Mouse (Mus musculus): ENCODE measurements around the gene Ctc1. TPM values are rescaled to one million over a fixed set of nuclear protein-coding genes. Genes with fewer than 3 reads are reported as not detected.

The Ctc1 gene
- polyA plus RNA-seq, 1 experiment from 2014 or later: 82.4 TPM

DNA sequence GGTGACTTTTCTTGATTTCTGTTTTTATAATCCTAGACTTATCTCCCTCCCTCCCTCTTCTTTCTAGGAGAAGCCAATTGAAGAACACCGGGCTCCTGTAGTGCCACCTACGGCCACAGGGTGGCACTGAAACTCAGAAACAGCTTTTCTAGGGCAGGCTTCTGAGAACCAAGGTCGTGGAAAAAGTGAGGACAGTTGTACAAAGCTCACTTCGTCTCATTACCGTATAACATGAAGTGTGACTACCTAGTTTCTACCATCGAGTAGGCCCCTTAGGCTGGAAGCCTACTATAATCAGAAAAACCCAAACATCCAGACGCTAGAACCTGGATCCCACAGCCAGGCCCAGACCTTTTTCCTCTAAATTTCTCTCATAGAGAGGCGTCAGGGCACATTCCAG is 51.2 kb downstream of the Ctc1 start:
- peak; percentile 86 for DNase-seq (ENCODE audit: low spot score)
- peak overlapping the region; percentile 59 for H3K4me3 ChIP-seq
- H3K36me3 ChIP-seq: no peaks in the 10 kb centered on the region
- no peaks in the 10 kb centered on the region for H3K9me3 ChIP-seq (replicated peaks)
- WGBS: 10% methylated on average over 8 of the region's 8 CpGs
- no peak overlapping the region; the same call in 1 of the 2 replicates for H3K27ac ChIP-seq (replicated peaks)
- H3K27me3 ChIP-seq (ENCODE audit: low read depth, poor library complexity, severe bottlenecking): peaks cover 9% of the 10 kb centered on the region; the same call in 1 of the 2 replicates
- peaks cover 53% of the 10 kb centered on the region for H3K4me1 ChIP-seq

DNA sequence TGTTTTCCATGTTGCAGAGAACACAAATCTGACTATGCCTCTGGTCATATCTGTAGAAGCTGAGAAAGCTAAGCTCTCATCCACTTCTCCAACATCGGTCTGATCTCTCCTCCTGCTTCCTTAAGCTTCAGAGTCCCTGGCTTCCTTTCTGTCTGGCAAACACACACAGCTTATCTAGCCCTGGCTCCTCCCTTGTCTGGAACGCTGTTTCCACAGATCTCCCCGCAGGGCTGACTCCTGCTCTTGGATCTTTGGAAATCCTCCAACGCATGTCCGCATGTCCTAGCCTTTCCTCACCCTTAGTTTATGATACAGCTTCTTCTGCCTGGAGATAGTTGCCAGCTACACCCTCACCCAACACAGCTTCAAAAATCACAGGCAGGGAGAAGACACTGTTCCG is 51.9 kb downstream of the Ctc1 start:
- no peak for DNase-seq (ENCODE audit: low spot score)
- Histone ChIP-seq H3K4me3 (no peak overlapping the region), H3K36me3 (no peaks in the 10 kb centered on the region), H3K9me3 (replicated peaks) (no peaks in the 10 kb centered on the region), H3K27me3 (ENCODE audit: low read depth, poor library complexity, severe bottlenecking) (peaks cover 9% of the 10 kb centered on the region; the same call in 1 of the 2 replicates), H3K27ac (replicated peaks) (no peak overlapping the region), H3K4me1 (peaks cover 59% of the 10 kb centered on the region)
- 63% methylated on average over 6 of the region's 6 CpGs for WGBS

DNA sequence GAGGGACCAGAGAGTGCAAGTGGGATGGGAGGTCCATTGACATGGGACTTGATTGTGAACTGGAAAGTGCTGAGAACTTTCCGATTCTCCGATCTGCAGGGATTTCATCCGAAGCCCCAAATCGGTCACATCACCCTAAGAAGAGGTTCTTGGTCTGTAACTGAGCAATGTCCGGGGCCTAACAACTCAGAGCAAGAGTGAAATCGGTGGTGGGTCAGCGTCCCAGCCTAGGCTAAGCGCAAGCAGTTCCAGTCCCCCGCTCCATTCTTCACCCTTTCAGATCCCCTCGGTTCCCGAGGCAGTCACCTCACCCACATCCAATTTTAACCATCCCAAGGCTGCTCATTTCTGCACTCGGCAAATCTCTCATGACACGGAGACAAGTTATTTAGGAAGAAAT is 54.4 kb downstream of the Ctc1 start:
- Histone ChIP-seq H3K27ac (replicated peaks) (peak overlapping the region; percentile 97), H3K4me3 (peak overlapping the region; percentile 69), H3K9me3 (replicated peaks) (no peaks in the 10 kb centered on the region), H3K4me1 (peaks cover 59% of the 10 kb centered on the region), H3K36me3 (no peaks in the 10 kb centered on the region), H3K27me3 (ENCODE audit: low read depth, poor library complexity, severe bottlenecking) (peaks cover 9% of the 10 kb centered on the region; the same call in 1 of the 2 replicates)
- 1% methylated on average over 13 of the region's 13 CpGs for WGBS
- no peak for DNase-seq (ENCODE audit: low spot score)

DNA sequence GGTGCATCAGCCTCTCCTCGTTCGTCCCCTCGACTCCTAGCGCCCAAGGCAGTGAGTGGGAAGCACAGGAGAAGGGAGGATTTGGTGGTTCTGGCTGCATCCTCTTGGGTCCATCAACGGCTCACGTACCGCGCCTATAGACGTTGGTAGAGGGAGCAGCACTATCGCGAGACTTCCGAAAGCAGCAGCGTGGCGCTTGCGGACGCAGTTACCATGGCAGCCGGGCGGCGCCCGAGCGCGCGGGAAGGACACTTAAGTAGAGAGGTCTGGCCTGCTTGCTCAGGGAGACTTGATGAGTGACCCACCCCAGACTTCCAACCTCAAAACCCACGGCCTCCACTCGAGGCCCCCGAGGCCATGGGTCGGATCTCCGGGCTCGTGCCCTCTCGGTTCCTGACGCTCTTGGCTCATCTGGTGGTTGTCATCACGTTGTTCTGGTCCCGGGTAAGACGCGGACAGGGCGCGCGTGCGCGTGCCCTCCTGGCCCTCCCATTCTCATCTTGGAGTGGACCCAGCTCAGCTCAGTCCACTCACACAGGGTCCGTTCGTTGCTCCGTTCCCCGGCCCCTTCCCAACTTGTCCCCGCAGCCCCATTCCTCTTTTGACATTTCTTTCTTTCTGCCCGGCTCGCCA is 55.0 kb downstream of the Ctc1 start, which contains the start of gene Tmem107:
Tmem107 (plus strand) TSS at position 217 of the 633 bp plus-strand sequence.
- peak within 1 kb of the TSS; percentile 69 for H3K4me3 ChIP-seq
- no peaks in the 10 kb centered on the region for H3K36me3 ChIP-seq
- peak within 1 kb of the TSS; percentile 97 for H3K27ac ChIP-seq (replicated peaks)
- peaks cover 59% of the 10 kb centered on the region for H3K4me1 ChIP-seq
- peak; percentile 96 for DNase-seq (ENCODE audit: low spot score)
- no peaks in the 10 kb centered on the region for H3K9me3 ChIP-seq (replicated peaks)
- peaks cover 6% of the 10 kb centered on the region; the same call in 1 of the 2 replicates for H3K27me3 ChIP-seq (ENCODE audit: low read depth, poor library complexity, severe bottlenecking)
- WGBS: under 1% methylated on average over 47 of the region's 47 CpGs

DNA sequence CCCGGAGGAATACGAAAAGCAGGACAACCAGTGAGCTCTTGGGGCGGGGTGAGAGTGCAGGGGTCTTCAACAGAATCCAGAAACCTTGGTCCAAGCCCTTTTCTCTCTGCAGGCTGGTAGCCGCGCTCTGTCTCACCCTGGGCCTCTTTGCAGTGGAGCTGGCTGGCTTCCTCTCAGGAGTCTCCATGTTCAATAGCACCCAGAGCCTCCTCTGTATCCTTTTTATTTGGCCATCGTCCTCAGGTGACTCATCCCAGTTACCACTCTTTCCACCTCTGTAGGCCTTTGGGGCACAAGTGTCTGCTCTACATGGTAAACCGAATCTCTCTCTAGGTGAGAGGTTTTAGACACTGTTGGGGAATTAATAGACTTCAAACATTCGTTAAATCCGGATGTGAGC is 55.6 kb downstream of the Ctc1 start:
- H3K9me3 ChIP-seq (replicated peaks): no peaks in the 10 kb centered on the region
- H3K36me3 ChIP-seq: no peaks in the 10 kb centered on the region
- H3K27me3 ChIP-seq (ENCODE audit: low read depth, poor library complexity, severe bottlenecking): peaks cover 4% of the 10 kb centered on the region; the same call in 1 of the 2 replicates
- no peak for DNase-seq (ENCODE audit: low spot score)
- H3K27ac ChIP-seq (replicated peaks): peak overlapping the region; percentile 97
- H3K4me1 ChIP-seq: peaks cover 53% of the 10 kb centered on the region
- 22% methylated on average over 9 of the region's 9 CpGs for WGBS
- peak overlapping the region; percentile 69 for H3K4me3 ChIP-seq

DNA sequence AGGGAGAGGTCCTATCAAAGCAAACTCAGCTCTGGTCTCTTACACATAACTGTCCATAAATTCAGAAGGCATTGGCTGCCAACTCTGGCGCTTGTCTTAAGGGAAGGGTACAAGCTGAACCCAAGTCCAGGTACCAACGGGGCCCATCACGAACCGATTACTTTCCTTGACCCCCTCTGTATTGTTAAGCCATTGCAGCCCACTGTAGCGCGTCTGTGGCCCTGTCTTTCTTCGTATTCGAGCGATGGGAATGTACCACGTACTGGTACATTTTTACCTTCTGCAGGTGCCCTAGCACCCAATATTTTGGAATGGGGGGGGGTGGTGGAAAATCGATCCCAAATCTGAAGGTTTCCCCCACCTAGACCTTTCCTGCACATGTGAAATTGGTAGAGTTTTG is 56.5 kb downstream of the Ctc1 start:
- H3K9me3 ChIP-seq (replicated peaks): no peaks in the 10 kb centered on the region
- 84% methylated on average over 11 of the region's 11 CpGs for WGBS
- DNase-seq (ENCODE audit: low spot score): no peak
- no peaks in the 10 kb centered on the region for H3K36me3 ChIP-seq
- H3K27ac ChIP-seq (replicated peaks): peak overlapping the region; percentile 98
- peaks cover 4% of the 10 kb centered on the region; the same call in 1 of the 2 replicates for H3K27me3 ChIP-seq (ENCODE audit: low read depth, poor library complexity, severe bottlenecking)
- H3K4me3 ChIP-seq: peak overlapping the region; percentile 69
- H3K4me1 ChIP-seq: peaks cover 44% of the 10 kb centered on the region

DNA sequence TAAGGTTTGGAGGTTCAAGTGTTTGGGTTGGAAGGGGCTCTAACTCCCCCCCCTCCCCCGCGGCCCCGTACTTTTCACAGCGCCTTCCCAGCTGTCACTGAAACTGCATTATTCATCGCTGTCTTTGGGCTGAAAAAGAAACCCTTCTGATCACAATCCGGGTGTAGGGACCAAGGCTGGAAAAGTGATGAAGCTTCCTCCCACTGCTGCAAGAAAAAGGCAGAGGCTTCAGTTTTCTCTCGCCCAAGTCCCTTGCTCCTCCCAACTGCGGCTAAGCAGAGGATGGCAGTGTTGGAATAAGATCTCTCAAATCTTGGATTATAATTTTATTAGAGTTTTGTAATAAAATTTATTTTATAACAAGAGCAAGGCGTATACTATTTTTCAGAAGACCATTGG is 57.0 kb downstream of the Ctc1 start:
- peak overlapping the region; percentile 98 for H3K27ac ChIP-seq (replicated peaks)
- no peaks in the 10 kb centered on the region for H3K9me3 ChIP-seq (replicated peaks)
- peaks cover 44% of the 10 kb centered on the region for H3K4me1 ChIP-seq
- DNase-seq (ENCODE audit: low spot score): no peak
- WGBS: 14% methylated on average over 9 of the region's 9 CpGs
- peaks cover 2% of the 10 kb centered on the region; the same call in 1 of the 2 replicates for H3K27me3 ChIP-seq (ENCODE audit: low read depth, poor library complexity, severe bottlenecking)
- H3K4me3 ChIP-seq: peak overlapping the region; percentile 69
- H3K36me3 ChIP-seq: no peaks in the 10 kb centered on the region

DNA sequence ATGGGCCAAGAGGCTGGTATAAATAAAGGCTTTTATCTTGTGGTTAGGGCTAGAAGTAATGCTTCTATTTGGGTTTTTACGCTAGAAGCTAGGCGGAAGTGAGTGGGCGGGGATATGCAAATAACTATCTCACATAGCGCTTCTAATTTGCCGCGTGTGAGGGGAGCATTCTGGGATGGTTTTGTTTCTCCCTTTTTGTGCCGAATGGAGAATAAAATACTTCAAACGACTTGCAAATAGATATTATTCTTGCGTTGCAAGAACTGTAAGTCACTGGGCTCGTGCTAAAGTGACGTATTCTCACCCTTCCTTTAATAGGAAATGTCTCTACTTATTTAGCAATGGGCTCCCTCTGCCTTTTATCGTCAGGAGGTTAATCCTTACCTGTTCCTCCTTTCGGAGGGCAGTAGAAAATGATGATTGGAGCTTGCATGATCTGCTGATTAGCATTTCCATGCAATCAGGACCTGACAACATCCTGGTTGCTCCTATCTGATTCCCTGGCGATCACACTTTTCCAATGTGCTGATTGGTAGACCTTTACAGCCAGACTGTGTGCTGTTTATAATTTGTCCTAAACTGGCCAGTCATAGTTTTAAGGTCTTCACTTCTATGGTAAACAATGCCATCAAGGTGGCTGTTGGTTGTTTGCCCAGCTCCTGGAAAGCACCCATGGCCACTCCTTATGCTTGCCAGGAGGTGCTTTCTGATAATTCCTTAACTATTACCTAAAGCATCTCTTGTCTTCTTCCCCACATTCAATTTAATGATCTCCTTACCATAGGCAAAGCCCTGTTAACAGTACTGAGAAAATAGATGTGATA is 57.6 kb downstream of the Ctc1 start:
- peak; percentile 84 for DNase-seq (ENCODE audit: low spot score)
- Histone ChIP-seq H3K36me3 (no peaks in the 10 kb centered on the region), H3K27ac (replicated peaks) (peak overlapping the region; percentile 98), H3K9me3 (replicated peaks) (no peaks in the 10 kb centered on the region), H3K4me1 (peaks cover 44% of the 10 kb centered on the region), H3K27me3 (ENCODE audit: low read depth, poor library complexity, severe bottlenecking) (no peaks in the 10 kb centered on the region), H3K4me3 (peak overlapping the region; percentile 69)
- under 1% methylated on average over 14 of the region's 14 CpGs for WGBS

DNA sequence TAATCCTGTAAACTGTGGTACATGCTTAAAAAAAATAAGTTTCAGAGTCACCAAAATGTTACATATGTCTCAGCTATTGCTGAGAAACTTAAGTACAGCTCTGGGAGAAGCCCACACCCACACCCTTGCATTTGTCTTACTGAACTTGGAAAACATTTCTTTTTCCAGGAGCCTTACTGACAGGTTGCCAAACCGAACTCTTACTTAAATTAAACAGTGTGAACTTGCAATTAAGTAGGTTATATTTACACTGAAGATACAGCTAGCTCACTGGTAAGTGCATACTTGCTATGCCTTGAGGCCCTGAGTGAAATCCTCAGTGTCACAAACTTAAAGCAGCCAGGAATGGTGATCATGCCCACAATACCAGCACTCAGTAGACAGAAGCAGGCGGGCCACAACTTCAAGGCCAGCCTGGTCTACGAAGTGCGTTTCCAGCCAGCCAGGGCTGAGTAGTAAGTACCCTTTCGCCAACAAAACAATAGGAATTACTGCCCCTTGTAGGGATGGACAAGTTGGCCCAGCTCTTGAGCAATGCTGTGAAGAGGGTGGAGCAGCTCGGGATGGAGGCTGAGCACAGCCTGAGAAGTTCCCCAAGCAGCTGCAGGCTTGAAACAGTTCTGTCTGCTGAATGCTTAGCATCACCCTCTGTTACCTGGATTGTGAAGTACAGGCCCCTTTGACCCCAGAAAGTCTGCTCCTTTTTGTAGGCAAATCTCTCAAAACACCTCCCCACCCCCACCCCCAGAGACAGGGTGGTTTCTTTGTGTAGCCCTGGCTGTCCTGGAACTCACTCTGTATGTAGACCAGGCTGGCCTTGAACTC is 58.5 kb downstream of the Ctc1 start:
- Histone ChIP-seq H3K4me3 (peak overlapping the region; percentile 69; the same call in 1 of the 2 replicates), H3K9me3 (replicated peaks) (no peaks in the 10 kb centered on the region), H3K36me3 (no peaks in the 10 kb centered on the region), H3K27ac (replicated peaks) (0 out of 2 replicates have a peak overlapping the region, but pooled peaks have one; percentile 28), H3K27me3 (ENCODE audit: low read depth, poor library complexity, severe bottlenecking) (no peaks in the 10 kb centered on the region), H3K4me1 (peaks cover 44% of the 10 kb centered on the region)
- 45% methylated on average over 6 of the region's 6 CpGs for WGBS
- DNase-seq (ENCODE audit: low spot score): no peak

DNA sequence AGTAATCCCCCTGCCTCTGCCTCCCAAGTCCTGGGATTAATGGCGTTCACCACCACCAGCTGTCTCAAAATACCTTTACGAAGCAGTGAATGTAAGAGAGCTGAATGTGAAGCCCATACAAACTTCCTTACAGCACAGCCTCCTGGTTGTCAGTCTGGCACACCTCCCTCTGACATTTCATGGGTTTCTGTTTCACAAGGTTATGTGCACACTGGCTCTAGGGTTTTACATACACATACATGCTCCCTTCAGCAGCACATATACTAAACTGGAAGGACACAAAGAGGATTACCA is 59.0 kb downstream of the Ctc1 start:
- Histone ChIP-seq H3K4me3 (no peak overlapping the region), H3K4me1 (peaks cover 38% of the 10 kb centered on the region), H3K27me3 (ENCODE audit: low read depth, poor library complexity, severe bottlenecking) (no peaks in the 10 kb centered on the region), H3K36me3 (no peaks in the 10 kb centered on the region), H3K9me3 (replicated peaks) (no peaks in the 10 kb centered on the region), H3K27ac (replicated peaks) (no peak overlapping the region)
- 40% methylated on average over 2 of the region's 2 CpGs for WGBS
- DNase-seq (ENCODE audit: low spot score): no peak

DNA sequence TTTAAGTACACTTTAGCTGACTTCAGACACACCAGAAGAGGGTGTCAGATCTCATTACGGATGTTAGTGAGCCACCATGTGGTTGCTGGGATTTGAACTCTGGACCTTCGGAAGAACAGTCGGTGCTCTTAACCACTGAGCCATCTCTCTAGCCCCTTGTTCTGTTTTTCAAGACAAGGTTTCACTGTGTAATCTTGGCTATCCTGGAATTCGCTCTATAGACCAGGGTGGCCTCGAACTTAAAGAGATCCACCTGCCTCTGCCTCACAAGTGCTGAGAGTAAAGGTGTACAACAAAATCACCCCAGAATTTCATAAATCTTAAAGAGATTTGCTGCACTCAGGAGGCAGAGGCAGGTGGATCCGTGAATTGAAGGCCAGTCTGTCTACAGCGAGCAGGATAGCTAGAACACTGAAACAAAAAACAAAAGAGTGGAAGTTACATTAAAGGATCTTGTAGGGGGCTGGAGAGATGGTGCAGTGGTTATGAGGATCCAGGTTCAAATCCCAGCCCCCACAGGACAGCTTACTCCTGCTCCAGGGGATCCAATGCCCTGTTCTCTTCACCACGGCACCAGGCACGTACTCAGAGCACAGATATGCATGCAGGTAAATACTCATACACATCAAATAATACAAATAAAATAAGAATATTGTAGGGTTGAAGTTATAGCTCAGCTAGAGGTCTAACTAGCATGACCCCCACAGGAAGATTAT is 60.2 kb downstream of the Ctc1 start:
- H3K27ac ChIP-seq (replicated peaks): no peak overlapping the region
- no peak for DNase-seq (ENCODE audit: low spot score)
- no peaks in the 10 kb centered on the region for H3K36me3 ChIP-seq
- no peaks in the 10 kb centered on the region for H3K9me3 ChIP-seq (replicated peaks)
- H3K4me1 ChIP-seq: peaks cover 30% of the 10 kb centered on the region
- H3K27me3 ChIP-seq (ENCODE audit: low read depth, poor library complexity, severe bottlenecking): no peaks in the 10 kb centered on the region
- 51% methylated on average over 9 of the region's 9 CpGs for WGBS
- H3K4me3 ChIP-seq: no peak overlapping the region

DNA sequence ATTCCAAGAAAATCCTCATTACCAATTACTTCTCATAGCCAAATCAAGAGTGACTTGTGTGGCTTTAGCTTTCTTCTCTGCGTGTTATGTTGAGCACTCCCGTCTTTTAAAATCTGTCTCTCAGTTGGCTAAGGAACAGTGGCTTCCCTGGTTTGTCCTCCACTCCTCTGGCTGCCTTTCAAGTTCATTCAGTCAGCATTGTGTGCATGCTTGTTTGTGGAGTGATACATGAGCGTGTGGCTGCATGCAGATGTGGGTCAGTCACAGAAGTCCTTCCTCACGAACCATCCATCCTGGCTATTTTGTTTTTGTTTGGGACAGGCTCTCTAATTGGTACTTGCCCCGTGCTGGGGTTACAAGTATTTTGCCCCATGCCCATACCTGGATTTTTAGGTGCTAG is 60.9 kb downstream of the Ctc1 start:
- no peak for DNase-seq (ENCODE audit: low spot score)
- Histone ChIP-seq H3K27ac (replicated peaks) (no peak overlapping the region), H3K36me3 (no peaks in the 10 kb centered on the region), H3K4me3 (no peak overlapping the region), H3K27me3 (ENCODE audit: low read depth, poor library complexity, severe bottlenecking) (no peaks in the 10 kb centered on the region), H3K9me3 (replicated peaks) (no peaks in the 10 kb centered on the region), H3K4me1 (peaks cover 23% of the 10 kb centered on the region)
- WGBS: 82% methylated on average over 5 of the region's 5 CpGs

All from midbrain, embryonic 10.5 days (tissue).